In the genomic region with DNA sequence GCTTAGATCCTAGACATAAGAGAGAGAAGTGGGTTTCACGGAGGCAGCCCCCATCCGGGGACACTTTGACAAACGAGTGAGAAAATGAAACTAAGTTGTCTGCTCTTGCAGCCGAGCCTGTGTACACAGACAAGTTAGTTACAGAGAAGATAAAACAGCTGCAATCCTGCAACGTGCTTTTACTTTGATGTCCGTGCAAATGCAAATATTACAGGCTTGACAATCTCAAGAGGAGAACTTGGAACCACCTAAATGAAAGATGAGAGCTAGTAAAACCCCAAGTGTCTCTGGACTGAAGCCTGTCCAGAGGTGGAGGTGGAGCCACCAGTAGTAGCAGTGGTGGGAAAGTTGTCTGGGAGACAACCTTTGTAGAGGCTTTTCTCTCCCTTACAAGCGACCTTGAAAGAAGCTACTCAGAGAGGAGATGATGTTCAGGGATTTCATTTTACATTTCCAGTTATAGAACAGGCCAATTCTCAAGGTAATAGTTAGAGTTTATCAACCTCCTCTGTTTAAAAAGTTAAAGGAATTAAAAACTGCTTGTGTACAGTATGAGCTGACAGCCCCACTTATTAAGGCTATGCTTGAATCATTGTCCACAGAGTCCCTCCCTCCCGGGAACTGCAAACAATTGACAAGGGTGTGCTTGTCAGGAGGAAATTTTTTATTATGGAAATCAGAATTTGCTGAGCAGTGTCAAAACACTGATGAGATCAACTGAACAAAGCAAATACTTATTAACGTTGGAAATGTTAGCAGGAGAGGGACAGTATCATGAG, we compare ENCODE assay signal across 7 mouse cellular contexts.
A peak's percentile ranks its signal among the peaks of the same experiment; 100 is the strongest.
DNase-seq lines count a peak whose midpoint lies in the region; ATAC-seq lines count a peak whose summit lies in the region.

No protein-coding gene starts in this region.

- H3K36me3 ChIP-seq in heart, embryonic 12.5 days, result no peaks in the 10 kb centered on the region
- H3K36me3 ChIP-seq in macrophage (ENCODE audit: inconsistent target), result no peaks in the 10 kb centered on the region
- no peaks in the 10 kb centered on the region for H3K36me3 ChIP-seq in midbrain, embryonic 13.5 days

- no peak overlapping the region for H3K9ac ChIP-seq in heart, embryonic 12.5 days
- no peak overlapping the region for H3K9ac ChIP-seq in midbrain, embryonic 13.5 days (replicated peaks)

- H3K4me3 ChIP-seq in heart, embryonic 12.5 days, result peak overlapping the region; percentile 32
- H3K4me3 ChIP-seq in macrophage (ENCODE audit: inconsistent target), result peak overlapping the region; percentile 12; the same call in 1 of the 2 replicates
- no peak overlapping the region for H3K4me3 ChIP-seq in midbrain, embryonic 13.5 days (replicated peaks)

- H3K4me2 ChIP-seq in heart, embryonic 12.5 days, result peak overlapping the region; percentile 39
- H3K4me2 ChIP-seq in midbrain, embryonic 13.5 days (replicated peaks), result no peak overlapping the region

- no peaks in the 10 kb centered on the region for H3K27me3 ChIP-seq in heart, embryonic 12.5 days (replicated peaks)
- H3K27me3 ChIP-seq in midbrain, embryonic 13.5 days, result no peaks in the 10 kb centered on the region

- no peaks in the 10 kb centered on the region for H3K79me2 ChIP-seq in macrophage (ENCODE audit: inconsistent target)

- no peak overlapping the region for H3K27ac ChIP-seq in heart, embryonic 12.5 days (ENCODE audit: poor library complexity, severe bottlenecking)
- H3K27ac ChIP-seq in macrophage, result no peak overlapping the region
- no peak overlapping the region for H3K27ac ChIP-seq in midbrain, embryonic 13.5 days

- 43% methylated on average over 9 of the region's 9 CpGs for WGBS in heart, embryonic 12.5 days
- 10% methylated on average over 8 of the region's 9 CpGs for WGBS in macrophage (ENCODE audit: missing documents)
- WGBS in midbrain, embryonic 13.5 days, result 63% methylated on average over 9 of the region's 9 CpGs

- intact Hi-C loops in left cerebral cortex, postnatal 10 days (cut with DNase I), result no loop called here

- H3K4me1 ChIP-seq in heart, embryonic 12.5 days (replicated peaks), result no peaks in the 10 kb centered on the region
- 0 out of 2 replicates have a peak, but pooled peaks cover 9% of the 10 kb centered on the region for H3K4me1 ChIP-seq in midbrain, embryonic 13.5 days (replicated peaks)

- no peaks in the 10 kb centered on the region for H3K9me3 ChIP-seq in heart, embryonic 12.5 days (replicated peaks)
- no peaks in the 10 kb centered on the region for H3K9me3 ChIP-seq in midbrain, embryonic 13.5 days

- ATAC-seq in heart, embryonic 12.5 days (ENCODE audit: insufficient number of reproducible peaks, low FRiP score), result no peak
- no peak for ATAC-seq in midbrain, embryonic 13.5 days

- DNase-seq in 3134 (ENCODE audit: extremely low read depth, insufficient read length, low spot score) (peak; percentile 13), A20 (ENCODE audit: low read depth, low spot score) (peak; percentile 73)
- no peak for DNase-seq in left cerebral cortex, postnatal 10 days (ENCODE audit: extremely low spot score in 1 of 2, low spot score in 2 of 2)
- DNase-seq in gastrocnemius, postnatal 10 days, result no peak

Comparison
In these comparisons a context has a peak if more than half of its experiments do, and no peak if none do; other contexts are left out.
1. DNase-seq: peak in 3134 (single experiment) and A20 (single experiment); none in left cerebral cortex, postnatal 10 days (0 of 2) and gastrocnemius, postnatal 10 days (single experiment).